Mouse (Mus musculus): ENCODE results near the gene Xlr4a.

DNA sequence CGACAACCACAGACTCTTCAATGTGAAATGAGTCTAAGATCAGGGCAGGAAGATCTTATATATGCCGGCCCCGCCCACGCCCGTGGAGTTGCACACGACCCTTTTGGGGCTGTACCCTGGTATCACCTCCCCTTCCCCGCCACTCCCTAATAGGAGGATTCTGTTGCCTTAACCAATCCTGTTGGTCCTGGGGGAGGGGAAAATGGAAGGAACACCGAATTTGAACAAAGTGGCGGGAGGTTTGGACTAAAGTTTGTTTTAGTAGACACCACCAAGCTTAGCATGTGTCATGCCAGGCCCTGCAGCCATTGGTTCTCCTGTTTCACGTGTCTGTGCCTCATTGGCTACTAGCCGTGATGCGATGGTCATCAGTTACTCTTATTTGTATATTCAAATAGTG lies 42.6 kb downstream of the Xlr4a start:
- no peak for TF ChIP-seq CTCF (IDR thresholded peaks at IDR 0.05; ENCODE audit: low read depth, low read length)
- no peak for TF ChIP-seq POLR2A (IDR thresholded peaks at IDR 0.05; ENCODE audit: borderline replicate concordance, low read depth, low read length)

All from bone marrow macrophage, adult 2 months (primary cell).